Mouse (Mus musculus) regulatory T cell (primary cell): ENCODE measurements around the gene Gm49358.

Source experiments
- in situ Hi-C: fragments of 300-600 bp; cut with MboI, MseI; formaldehyde crosslinking; loops from one replicate; pipeline ENCODE4 v1.15.1; 2025; ENCODE audit warnings: high pct_unique_total_duplicates

Gene Gm49358

DNA sequence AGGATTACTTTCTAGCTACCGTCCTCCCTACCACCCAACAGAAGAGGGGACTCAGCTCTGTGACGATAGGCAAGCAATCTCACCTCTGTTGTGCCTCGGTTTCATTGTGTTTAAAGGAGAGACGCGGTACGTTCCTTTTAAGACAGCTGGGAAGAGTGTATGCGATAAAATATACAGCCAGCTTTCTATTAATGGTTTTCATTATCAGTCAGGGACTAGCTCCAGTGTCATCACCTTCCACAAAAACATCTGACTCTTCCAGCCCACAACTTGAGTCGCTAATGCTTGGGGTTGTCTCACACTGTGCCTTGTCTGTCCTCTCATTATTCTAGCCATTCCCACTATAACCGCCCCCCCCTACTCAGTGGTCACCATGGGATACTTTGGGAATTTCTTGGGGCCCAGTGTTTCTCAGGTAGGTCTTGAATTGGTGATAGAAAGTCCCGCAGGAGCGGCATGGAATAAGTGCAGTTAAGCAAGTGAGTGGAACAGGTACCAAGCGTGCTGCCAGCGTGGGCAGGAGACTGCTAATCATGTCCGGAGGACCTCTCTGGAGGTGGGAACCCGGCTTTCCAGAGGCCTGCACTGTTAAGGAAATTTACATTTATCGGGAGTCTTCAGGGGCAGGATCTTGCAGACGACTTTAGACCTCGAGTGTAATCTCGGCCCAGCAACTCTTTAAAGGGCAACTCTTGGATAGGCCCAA is 14.0 kb downstream of the Gm49358 start:
- in situ Hi-C loops = loop anchor here (5.0 kb wide), 2 partner anchors 65 to 820 kb away; partner anchors contain the start of gene Rtcb

DNA sequence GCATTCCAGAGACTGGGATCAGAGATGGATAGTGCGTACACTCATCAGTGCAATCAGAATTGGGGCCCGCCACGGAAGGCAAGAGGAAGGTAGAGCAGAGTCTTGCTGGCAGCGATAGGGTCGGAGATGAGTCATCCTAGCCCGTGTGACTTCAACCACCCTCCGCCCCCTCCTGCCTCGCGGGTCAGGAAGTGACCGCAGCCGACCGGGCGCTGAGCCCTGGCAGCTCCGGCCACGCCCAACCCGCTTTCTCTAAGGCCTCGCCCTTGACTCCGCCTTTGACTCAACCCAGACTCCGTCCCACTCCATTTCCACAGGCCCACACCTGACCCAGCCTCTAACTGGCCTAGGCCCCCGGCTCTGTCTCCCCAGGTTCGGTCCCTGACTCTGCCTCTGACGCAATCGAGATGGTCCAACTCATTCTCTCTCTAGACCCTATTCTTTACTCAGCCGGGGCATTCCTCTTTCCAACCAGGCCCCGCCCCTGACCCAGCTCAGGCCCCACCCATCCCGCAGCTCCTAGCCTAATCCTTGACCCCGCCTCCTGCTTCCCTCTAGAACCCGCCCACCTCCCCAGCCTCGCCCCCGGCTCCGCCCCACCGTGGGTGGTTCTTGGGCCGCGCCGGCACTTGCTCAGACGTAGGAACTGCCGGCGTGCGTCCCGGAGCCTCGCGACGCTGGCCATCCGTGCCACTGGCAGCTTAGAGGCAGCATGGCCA is 14.8 kb downstream of the Gm49358 start, which contains the start of gene Nt5dc3:
TSS of gene Nt5dc3 (plus strand) at position 608 of the 719 bp plus-strand sequence.
- in situ Hi-C loops = loop anchor here (5.0 kb wide), 2 partner anchors 66 to 821 kb away; partner anchors contain the start of gene Rtcb

DNA sequence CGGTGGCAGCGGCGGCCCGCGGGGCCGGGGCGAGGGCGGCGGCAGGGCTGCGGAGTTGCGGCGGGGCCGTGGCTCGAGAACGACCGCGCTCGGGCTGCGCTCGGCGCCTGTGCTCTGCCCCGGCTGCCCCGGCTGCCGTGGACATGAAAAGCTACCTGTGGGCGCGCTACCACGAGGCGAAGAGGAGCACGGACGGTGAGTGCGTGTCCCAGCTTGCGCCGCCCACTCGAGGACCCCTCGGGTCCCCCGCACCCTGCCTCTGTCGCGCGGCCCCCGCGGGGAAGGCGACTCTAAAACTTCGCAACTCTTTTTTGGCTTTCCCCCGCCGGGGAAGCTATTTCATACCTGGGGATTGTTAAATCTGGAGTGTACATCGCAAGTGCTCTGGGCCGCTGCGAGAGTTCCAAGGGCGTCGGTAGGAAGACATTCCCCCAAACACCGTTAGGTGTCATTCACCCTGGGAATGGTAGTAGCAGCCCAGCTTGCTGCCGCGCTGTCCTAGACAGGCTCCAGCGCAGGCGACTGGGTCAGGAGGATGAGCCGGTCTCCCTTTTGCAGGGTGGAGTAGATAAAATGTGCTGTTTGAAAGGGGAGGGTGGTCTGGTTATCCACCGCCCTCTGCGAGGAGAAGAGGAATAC is 15.5 kb downstream of the Gm49358 start:
- in situ Hi-C loops = loop anchor here (5.0 kb wide), 2 partner anchors 67 to 822 kb away; partner anchors contain the start of gene Rtcb

DNA sequence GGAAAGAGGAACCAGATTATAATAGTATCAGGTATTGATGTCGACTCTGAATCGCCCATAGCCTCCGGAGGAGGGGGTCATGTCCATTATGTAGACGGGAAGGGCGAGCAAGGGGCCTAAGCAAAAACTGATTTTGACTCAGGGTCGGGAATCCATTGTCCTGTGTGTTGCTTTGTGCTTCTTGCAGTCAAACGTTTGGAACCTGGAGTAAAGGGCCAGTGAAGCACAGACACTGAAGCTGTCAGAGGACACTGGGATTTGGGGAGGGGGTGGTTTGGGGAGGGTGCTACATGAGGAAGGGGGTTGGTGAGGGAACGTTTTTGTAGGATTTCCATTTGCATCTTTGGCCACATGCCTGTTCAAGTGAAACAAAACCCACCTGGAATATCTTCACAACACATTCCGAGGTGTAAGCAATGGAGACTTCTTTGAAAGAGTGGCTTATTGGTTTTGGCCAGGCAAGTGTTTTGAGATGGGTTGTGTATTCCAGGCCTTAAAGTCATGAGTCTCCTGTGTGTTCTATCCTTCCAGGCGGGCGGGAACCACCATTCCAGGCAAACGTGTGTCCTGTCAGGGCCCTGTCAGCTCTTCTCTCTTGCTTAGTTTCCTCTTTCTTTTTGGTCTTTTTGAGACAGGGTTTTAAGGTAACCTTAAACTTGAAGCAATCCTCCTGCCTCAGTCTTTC is 16.2 kb downstream of the Gm49358 start:
- in situ Hi-C loops = loop anchor here (5.0 kb wide), 2 partner anchors 68 to 823 kb away; partner anchors contain the start of gene Rtcb

DNA sequence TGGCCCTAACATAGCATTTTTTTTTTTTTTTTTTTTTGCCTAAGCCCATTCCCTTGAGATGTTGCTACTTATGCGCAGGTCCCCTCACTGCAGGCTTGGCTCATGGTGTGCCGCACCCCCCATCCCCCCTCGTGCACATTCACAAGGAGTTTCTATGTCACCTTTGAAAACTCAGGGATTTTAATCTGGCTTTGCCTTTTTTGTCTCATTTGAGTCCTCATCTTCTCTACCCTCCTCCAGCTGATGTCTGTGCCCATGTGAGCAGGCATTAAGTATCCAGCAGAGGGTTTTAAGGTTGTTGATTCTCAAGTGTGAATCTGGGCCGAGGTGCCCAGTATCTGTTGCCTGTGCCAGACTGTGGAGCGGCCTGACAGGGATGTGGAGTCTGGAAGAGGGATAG is 17.9 kb downstream of the Gm49358 start:
- in situ Hi-C loops = no loop called here

DNA sequence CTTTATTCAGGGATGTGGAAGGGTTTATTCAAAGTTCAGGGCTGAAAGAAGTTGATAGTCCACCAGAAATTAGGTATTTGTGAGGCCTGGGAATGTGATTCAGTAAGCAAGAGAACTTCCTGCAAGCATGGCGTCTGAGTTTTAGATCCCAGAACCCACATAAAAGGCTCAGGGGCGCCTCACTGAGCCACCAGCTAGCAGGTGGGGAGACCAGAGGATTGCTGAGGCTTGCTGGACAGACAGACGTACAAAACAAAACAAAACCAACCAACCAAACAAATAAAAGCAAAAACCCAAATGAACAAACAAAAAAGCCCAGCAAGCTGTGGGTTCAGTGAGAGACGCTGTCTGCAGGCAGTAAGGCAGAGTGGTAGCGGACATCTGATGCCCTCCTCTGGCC is 18.9 kb downstream of the Gm49358 start:
- in situ Hi-C loops = no loop called here

DNA sequence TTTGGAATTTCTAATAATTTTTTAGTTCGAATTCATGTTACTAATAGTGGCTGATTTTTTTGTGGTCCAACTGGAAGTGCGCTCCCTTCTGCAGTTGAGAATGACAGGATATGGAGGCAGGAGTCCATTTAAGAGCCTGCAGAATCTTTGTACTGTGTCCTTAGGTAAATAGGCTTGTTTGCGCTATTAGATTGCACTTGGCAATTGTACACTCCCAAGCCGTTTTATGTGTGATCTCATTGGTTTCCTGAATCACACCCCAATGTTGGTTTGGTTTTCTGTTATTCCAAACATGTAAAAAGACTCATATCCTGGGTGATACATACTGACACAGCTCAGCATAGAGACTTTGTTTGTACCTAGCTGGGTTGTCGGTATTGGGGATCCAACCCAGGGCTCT is 19.8 kb downstream of the Gm49358 start:
- in situ Hi-C loops = no loop called here

DNA sequence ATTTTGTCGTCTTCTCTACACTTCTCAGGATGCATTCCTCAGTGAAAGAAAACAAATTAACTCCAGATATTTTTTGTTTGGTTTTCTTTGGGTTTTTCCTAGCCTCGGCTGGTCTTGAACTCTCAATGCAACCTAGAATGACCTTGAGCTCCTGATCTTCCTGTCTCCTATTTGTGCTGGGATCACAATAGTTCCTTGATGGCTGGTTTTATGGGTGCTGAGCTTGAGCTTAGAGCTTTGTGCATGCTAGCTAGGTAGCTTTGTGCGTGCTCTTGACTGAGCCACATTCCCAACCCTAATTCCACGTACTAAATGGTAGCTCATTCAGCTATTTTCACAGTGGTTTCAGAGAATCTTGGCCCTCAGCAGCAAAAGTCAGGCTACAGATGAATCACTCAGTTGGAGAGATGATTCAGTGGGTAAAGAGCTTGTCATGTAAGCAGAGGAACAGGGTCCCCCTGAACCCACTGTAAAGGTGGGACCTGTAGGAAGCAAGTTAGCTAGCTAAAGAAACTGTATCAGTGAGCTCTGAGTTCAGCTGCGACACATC is 20.4 kb downstream of the Gm49358 start:
- in situ Hi-C loops = no loop called here

DNA sequence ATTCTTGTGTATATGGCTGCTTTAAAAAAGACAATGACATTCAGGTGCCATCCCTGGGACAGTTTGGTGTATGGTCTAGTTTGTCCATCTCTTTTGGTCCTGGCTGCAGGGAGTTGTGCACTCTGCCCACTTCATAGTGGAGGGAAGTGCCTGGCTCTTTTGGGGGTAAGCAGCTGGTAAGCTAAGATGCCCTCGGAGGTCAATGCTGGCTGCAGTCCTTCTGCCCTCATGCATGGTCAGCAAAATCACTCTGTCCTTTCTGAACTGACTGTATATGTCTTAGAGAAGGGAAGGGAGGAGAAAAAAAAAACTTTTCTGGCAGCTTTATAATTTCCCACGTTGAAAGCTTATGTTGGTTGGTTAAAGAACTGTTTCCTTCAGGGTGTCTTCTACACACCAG is 21.6 kb downstream of the Gm49358 start:
- in situ Hi-C loops = no loop called here

DNA sequence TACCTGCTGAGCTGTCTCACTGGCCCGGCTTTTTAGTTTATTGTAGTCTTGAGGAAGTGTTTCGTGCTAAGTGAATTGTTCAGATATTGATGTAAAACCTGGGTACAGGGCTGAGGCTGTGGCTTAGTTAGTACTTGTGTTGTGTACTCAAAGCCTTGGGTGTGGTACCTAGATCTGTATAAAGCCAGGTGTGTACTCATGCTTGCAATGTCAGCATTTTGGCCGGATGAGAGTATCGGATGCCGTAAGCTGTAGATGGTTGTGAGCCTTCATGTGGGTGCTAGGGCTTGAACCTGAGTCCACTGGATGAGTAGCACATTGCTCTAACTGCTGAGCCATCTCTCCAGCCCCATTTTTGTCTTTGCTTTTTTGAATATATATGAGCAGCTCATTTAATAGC is 22.3 kb downstream of the Gm49358 start:
- in situ Hi-C loops = no loop called here

DNA sequence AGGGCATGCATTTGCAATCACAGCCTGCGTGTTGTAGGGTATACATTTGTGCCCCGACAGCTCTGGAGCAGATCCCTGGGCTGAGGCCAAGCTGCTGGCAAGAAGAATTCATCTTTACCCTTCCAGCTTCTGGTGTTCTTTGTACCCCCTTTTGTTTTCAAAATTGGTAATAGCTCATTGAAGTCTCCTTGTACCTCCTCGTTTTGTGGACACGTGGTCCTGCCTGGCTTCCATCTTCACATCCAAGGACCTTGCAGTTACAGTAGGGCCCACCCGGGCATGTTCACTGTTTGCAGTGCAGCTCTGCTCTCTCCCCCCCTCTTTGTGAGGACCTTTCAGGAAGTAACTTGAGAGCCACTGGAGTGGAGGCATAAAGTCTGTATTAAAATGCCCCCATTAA is 24.4 kb downstream of the Gm49358 start:
- in situ Hi-C loops = no loop called here

DNA sequence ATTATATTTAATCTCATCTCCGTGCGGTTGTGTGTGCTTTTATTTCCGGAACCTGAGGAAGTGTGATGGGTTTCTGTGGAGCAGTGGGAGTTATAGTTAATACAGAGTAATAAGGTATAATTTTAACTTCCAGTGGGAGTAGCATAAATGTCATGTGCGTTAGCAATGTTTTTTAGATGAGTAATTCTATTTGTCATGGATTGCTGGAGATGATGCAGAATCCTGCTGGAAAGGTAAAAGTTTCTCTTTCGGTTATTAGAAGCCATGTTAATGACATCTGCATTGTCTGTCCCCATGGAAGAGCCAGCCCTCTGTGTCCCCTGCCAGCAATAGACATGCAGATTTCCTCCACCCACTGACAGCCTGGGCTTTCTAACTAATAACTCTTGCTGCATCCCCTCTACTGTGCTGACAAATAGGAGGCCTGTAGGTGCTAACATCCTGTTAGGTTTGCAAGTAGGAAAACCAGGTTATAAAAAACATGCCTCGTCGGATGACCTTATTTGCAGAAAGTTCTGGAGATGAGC is 25.4 kb downstream of the Gm49358 start:
- in situ Hi-C loops = no loop called here

DNA sequence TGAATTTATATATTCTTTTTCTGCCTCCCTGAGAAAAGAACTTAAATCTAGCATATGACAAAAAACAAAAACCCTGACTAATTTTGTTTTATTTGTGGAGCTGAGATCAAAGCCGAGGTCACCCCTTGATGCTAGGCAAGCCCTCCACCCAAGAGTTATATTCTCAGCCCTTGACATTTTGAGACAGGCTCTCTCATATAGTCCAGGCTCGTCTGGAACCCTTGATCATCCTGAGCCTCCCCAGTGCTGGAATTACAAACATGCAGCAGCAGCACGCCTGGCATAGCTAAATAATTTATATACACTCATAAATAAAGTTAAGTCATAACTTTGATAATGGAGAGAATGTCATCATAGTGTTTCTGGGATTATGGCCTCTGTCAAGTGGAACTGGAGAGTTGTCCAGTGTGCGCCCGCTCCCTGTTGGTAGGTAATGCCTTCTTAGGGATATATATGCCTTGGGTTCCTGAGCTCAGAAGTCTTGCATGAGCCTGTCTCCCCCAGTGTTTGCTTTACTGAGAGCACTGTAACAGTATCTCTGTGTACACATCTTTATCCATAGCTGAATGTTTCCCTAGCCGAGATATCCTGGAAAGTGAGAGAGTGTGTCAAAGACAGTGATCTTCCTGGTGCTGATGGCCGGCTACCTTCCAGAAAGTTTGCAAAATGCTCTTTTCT is 27.9 kb downstream of the Gm49358 start:
- in situ Hi-C loops = no loop called here

DNA sequence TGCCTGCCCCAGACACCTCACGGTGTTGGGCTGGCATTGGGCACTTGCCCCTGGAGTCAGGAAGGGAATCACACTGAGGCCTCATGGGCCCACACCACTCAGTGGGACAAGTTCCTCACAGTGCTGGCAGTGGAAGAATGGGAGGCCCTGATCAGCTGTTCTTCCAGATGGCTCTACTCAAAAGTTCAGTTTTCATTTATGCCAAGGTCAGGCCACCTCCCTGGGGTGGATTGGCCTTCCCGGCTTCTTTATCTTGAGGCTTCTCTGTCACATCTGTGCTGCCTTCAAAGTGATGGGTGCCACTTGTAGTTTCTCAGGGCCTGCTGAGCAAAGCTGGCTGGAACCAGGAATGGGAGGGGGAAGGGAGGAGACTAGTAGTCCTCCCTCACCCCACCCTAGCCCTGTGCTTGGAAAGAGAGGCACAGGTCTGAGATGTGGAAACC is 29.8 kb downstream of the Gm49358 start:
- in situ Hi-C loops = no loop called here

DNA sequence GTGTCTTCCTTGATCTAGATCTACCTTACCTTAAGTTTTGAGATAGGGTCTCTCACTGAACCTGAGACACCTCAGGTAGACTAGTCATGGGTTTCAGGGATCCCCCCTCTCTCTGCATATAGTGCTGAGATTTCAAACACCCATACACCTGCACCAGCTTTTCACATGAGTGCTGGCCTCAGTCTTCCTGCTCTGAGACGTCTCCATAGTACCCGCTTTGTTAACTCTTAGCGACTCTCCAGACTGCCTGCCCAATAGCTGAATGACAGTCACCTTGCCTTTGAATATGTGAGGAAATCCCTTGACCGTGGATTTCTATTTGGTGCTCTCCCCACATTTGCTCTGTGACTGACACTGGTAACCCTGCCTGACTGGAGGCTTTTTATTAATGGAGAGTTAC is 30.4 kb downstream of the Gm49358 start:
- in situ Hi-C loops = no loop called here

DNA sequence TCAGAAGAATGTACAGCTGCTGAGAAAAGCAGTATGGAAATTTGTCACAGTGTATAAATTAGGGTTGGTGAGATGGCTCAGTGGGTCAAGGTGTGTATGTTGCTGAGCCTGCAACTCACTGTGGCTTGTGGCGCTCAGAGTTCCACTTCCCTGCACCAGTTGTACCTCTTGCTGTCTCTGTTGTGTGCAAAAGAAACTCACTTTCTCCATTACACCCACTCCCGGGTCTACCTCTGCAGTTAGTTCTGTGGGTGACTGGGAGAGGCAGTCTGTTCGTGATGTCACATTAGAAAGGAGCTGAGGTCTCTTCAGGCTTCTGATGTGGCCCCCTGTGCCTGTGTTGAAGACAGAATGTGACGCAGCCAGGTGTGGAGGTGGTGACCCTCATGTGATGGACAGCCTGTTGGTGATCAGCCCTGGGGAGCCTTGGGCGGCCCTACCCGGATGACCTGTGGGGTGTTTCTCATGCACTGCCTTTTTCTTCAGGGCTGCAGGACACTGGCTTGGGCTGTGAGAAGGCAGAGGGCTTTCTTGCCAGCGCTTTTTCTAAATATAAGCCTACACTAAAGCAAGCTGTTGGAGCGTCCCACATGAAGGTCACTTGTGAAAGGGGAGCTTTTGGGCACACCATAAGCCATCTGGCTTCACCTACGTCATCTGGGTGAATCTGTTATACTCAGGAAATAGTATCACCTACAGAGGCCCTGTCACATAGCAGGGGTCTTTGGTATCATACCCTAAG is 31.2 kb downstream of the Gm49358 start:
- in situ Hi-C loops = no loop called here

DNA sequence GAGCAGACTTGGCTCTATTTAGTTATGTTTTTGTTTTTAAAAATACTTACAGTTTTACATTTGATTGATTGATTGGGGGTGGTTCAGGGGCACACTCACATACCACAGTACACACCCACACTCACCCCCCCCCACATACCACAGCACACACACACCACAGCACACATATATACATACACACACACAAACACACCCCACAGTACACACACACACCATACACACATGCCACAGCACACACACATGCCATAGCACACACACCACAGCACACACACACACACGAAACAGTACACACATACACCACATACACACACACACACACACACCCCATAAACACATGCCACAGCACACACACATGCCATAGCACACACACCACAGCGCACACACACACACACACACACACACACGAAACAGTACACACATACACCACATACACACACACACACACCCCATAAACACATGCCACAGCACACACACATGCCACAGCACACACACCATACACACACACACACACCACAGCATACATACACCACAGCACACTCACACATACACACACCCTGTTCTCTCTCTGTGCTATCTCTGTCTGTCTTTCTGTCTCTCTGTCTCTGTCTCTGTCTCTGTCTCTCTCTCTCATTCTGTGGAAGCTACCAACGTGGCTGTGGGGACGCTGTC is 32.4 kb downstream of the Gm49358 start:
- in situ Hi-C loops = no loop called here

DNA sequence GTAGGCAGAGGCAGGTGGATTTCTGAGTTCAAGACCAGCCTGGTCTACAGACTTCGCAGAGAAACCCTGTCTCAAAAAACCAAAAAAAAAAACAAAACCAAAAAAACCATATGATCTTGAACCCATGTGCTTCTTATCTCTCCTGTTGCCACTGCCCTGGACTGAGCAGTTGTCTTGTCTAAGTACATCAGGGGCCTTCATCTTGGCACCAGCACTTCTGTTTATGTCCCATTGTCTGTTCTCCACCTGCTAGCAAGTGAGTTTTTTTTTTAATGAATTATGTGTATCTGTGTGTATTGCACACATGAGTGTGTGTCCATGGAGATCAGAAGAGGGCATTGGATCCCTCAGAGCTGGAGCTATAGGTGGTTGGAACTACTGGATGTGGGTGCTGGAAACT is 43.6 kb downstream of the Gm49358 start:
- in situ Hi-C loops = no loop called here

DNA sequence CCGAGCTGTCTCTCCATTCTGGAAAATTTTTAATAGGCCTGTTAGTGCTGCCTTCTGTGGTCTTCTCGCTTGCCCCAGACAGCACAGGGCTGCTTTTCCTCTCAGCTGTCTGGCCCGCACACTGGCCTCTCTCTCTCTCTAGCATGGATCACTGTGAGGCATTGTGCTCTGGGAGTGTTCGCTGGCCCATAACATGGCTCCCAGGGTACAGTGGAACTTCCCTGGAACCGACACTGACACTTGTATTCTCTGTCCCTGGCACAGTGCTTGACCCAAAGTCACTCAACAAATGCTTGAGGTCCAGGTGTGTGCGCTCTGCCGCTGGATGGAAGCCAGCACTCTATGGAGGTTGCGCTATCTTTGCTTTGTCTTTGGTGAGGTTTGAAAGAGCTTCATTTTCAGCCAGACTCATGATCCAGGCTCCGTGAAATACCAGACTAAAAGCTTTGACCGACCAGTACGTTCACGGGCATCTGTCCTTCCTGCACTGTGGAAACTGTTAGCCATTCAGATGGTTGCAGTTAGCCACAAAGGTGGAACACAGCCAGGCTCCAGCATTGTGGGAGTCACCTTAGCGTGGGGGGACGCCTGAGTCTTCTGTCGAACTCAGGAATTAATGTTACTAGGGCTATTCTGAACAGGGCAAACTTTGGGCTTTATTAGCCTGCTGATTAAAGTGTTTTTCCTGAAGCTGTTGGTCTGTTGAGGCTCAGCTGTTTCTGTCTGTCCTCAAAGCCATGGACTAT is 44.4 kb downstream of the Gm49358 start:
- in situ Hi-C loops = no loop called here
